Mouse (Mus musculus): ENCODE measurements around the gene Lpxn. TPM values are rescaled to one million over a fixed set of nuclear protein-coding genes. Genes with fewer than 3 reads are reported as not detected.

Lpxn gene
- polyA plus RNA-seq, 1 experiment from 2014 or later: 1.3 TPM

Other genes with a start within 250 kb of the Lpxn start
- 0.12 TPM in 1 of 2 replicates, not detected in the other for gene Gm4952, start 196.2 kb upstream of the Lpxn start, polyA plus RNA-seq (2014; fragmentation: Nextera tagmentation; extraction: Ambion mirVana)
- not detected in 2 replicates for gene Glyat, start 162.9 kb upstream of the Lpxn start, polyA plus RNA-seq (2014; fragmentation: Nextera tagmentation; extraction: Ambion mirVana)
- gene Olfr1442, start 125.8 kb upstream of the Lpxn start, polyA plus RNA-seq (2014; fragmentation: Nextera tagmentation; extraction: Ambion mirVana): not detected in 2 replicates
- not detected in 2 replicates for gene Olfr1443, start 118.1 kb upstream of the Lpxn start, polyA plus RNA-seq (2014; fragmentation: Nextera tagmentation; extraction: Ambion mirVana)
- not detected in 2 replicates for gene Keg1, start 100.4 kb upstream of the Lpxn start, polyA plus RNA-seq (2014; fragmentation: Nextera tagmentation; extraction: Ambion mirVana)
- gene Cntf, start 30.6 kb upstream of the Lpxn start, polyA plus RNA-seq (2014; fragmentation: Nextera tagmentation; extraction: Ambion mirVana): 1.9 TPM in 1 of 2 replicates, not detected in the other
- gene Zfp91, start 67 bp upstream of the Lpxn start, polyA plus RNA-seq (2014; fragmentation: Nextera tagmentation; extraction: Ambion mirVana): 10.6 and 15.3 TPM in 2 replicates
- not detected in 2 replicates for gene Gm5244, start 50.5 kb downstream of the Lpxn start, polyA plus RNA-seq (2014; fragmentation: Nextera tagmentation; extraction: Ambion mirVana)
- not detected in 2 replicates for gene Olfr1444, start 61.1 kb downstream of the Lpxn start, polyA plus RNA-seq (2014; fragmentation: Nextera tagmentation; extraction: Ambion mirVana)
- gene Olfr1445, start 87.7 kb downstream of the Lpxn start, polyA plus RNA-seq (2014; fragmentation: Nextera tagmentation; extraction: Ambion mirVana): not detected in 2 replicates
- gene Olfr1446, start 97.3 kb downstream of the Lpxn start, polyA plus RNA-seq (2014; fragmentation: Nextera tagmentation; extraction: Ambion mirVana): not detected in 2 replicates
- gene Olfr1447, start 107.5 kb downstream of the Lpxn start, polyA plus RNA-seq (2014; fragmentation: Nextera tagmentation; extraction: Ambion mirVana): not detected in 2 replicates
- not detected in 2 replicates for gene Olfr1448, start 128.2 kb downstream of the Lpxn start, polyA plus RNA-seq (2014; fragmentation: Nextera tagmentation; extraction: Ambion mirVana)
- not detected in 2 replicates for gene Olfr1449, start 134.6 kb downstream of the Lpxn start, polyA plus RNA-seq (2014; fragmentation: Nextera tagmentation; extraction: Ambion mirVana)
- gene Olfr1450, start 154.1 kb downstream of the Lpxn start, polyA plus RNA-seq (2014; fragmentation: Nextera tagmentation; extraction: Ambion mirVana): not detected in 2 replicates
- not detected in 2 replicates for gene Olfr1451, start 198.8 kb downstream of the Lpxn start, polyA plus RNA-seq (2014; fragmentation: Nextera tagmentation; extraction: Ambion mirVana)
- gene Olfr1453, start 232.1 kb downstream of the Lpxn start, polyA plus RNA-seq (2014; fragmentation: Nextera tagmentation; extraction: Ambion mirVana): not detected in 2 replicates